Mouse (Mus musculus): ENCODE data around the gene Rapgefl1.

Rapgefl1 gene

DNA sequence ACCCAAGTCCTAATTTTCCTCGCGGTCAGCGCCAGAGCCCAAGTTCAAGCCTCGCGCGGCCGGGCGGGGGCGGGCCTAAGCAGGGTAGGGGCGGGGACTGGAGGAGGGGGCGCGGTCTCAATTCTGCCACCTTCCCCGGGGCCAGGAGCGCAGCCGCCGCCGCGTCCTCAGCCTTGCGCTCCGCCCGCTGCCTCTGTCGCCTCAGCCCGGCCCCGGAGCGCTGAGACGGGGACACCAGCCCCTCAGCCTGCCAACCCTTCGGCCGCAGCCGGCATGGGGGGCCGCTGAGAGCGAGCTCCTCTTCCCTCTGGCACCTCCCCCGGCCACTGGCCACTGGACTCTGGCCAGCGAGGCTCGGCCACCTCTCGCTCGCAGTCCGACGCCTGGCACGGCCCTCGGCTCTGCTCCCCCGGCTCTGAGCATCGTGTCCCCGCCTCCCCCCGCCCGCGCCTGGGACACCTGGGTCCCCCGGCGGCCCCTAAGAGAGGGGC is at the start of gene Rapgefl1:
Gene Rapgefl1 (plus strand): TSS at position 135 of the 491 bp plus-strand sequence.
- DNase-seq (ENCODE audit: low read depth): peak; percentile 72

- DNase-seq (ENCODE audit: low read depth): no peak
Observed at GRCm38 (mm10) chr11:98787229-98787628, 49.4 kb upstream of the Rapgefl1 start.

- no peak for DNase-seq (ENCODE audit: low read depth)
Observed at GRCm38 (mm10) chr11:98787691-98788090, 48.9 kb upstream of the Rapgefl1 start.

DNA sequence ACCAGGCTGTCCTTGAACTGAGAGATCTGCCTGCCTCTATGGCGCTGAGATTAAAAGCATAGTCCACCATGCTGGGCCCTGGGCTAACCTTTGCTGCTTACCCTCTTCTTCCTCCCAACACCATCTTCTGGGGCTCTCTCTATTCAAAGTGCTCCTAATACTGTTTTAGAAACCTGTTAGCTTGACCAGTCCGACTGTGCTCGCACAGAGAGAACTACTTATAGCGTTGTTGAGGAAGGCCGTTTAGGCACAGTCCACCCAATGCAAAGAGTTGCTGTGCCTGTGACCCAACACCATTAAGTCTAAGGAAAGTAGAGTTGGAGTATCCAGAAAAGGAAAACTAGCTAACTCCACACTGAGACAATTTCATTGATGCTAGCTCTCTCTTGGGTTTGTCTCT is 48.4 kb upstream of the Rapgefl1 start:
- no peak for DNase-seq (ENCODE audit: low read depth)

DNA sequence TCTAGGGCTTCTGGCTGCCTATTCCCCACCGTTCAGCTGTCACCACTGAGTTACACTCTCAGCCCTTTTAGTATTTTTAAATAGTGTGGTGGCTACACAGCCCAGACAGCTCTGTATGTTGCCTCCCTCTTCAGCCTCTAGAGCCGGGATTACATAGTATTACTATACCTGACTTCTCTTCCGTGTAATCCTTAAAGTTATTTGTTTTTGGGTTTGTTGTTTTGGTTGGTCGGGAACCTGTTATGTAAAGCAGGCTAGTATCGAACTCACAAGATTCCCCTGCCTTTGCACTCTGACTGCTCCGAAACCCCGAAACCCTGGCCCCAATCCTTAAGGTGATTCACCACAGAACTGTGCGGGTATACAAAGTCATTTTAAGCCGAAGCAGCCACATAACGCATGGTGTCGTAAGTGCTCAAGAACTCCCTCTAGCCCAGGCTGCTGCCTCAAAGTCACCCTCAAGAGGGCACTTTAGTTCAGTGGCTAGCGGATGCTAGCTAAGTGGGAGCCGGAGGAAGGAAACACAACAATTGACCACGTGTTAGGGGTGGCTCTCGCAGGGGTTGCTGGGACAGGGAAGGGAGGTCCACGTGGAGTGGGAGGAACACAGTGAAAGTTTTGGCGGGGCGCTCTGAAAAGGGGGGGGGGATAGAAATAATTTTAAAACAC is 47.9 kb upstream of the Rapgefl1 start:
- DNase-seq (ENCODE audit: low read depth): peak; percentile 91

DNA sequence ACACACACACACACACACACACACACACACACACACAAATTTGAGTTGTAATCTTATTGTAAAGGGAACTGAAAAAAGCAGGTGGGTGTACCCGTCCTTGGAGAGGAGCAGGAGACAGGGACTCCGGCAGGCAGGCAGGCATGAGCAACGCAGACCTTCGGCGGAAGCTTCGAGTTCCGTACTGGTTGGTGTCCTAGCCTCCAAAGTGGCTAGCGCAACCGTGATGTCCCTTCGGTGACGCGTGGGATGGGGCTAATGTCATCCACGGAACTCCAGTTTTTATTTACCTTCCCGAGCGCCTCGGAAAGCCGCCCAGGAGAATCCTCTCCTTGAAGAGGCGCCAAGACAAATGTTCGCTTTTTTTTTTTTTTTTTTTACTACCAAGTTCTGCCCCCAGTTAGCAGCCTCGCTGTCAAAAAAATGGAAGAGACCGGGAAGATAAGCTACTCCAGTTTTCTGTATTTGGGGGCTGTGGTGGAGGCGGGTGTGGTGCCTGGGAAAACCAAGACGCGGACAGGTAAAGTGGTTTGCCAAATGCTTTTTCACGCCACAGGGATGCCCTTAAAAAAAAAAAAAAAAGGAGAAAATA is 47.3 kb upstream of the Rapgefl1 start:
- DNase-seq (ENCODE audit: low read depth): no peak

DNA sequence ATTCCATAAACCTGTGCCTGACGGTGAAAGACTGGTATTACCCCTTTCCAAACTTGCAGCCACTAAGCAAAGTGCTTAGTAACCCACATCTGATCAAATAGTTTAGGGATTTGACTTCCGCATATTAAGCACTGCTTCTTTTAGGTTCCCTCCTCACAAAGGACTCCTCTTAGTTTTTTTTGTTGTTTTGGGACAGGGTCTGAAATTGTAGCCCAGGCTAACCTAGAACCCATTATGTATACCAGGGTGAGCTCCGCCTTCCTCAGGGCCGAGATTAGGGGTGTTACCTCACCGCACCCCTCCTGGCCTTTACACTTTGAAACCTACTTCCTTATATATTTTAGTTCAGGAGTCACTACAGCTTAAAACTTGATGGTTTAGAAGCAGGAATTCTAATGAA is 46.8 kb upstream of the Rapgefl1 start:
- DNase-seq (ENCODE audit: low read depth): no peak

GRCm38 (mm10) chr11:98790631-98791205 is 45.9 kb upstream of the Rapgefl1 start:
- DNase-seq (ENCODE audit: low read depth): no peak

GRCm38 (mm10) chr11:98791448-98791847 is 45.1 kb upstream of the Rapgefl1 start:
- no peak for DNase-seq (ENCODE audit: low read depth)

- no peak for DNase-seq (ENCODE audit: low read depth)
Observed at GRCm38 (mm10) chr11:98792081-98792480, 44.5 kb upstream of the Rapgefl1 start.

DNA sequence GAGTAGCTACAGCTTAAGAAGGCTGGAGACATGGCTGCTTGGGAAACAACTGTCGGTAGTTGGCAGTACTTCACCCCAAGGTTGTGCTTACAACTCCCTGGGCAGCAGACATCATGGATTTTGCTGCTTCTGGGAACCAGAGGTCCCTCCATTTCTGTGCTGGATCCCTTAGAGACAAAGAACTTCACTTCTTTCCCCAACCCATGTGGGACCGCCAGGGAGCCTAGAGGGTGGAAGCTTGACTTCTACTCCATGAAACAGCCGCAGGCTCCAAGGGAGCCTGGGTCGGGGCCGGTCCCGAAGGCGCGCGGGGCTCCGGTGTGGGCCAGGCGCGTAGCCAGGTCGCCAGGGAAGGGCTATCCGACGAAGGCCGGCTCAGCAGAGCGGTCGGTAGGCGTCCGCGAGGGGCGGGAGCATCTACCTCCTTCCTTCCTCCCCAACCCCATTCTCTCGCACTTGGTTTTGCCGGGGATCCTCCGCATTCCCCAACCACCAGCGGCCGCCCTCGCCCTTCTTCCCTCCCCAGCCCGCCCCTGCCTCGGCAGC is 42.0 kb upstream of the Rapgefl1 start:
- DNase-seq (ENCODE audit: low read depth): no peak

DNA sequence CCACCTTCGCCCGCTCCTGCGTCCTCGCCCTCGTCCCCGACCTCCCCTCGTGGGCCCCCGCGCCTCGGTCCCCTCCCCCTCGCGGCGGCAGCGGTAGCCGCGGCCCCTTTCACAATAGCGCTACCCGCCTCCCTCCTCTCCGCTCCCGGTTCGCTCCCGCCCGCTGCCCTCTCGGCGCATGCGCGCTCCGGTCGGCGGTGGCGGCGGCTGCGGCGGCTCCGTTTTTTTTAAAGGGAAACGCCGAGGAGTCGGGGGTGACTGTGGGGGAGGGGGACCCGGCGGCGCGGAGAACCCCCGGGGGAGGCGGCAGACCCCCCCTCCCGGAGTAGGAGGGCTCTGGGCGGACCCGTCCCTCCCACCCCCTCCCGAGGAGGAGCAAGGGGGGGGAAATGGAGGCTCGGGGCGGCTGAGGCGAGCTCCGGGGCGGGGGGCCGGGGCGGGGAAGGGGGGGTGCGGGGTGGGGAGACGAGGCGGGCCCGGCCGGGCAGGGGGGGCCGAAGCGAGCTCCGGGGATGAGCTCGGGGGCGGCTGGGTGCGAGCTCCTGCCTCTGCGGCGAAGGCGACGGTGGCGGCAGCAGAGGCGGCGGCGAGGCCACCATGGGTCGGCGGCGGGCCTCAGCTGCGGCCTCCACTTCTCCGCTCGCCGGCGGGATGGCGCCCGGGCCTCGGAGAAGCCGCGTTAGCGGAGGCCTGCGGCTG is 41.4 kb upstream of the Rapgefl1 start, which contains the start of gene Msl1:
Gene Msl1 (plus strand): TSS at position 502 of the 699 bp plus-strand sequence.
- no peak for DNase-seq (ENCODE audit: low read depth)

DNA sequence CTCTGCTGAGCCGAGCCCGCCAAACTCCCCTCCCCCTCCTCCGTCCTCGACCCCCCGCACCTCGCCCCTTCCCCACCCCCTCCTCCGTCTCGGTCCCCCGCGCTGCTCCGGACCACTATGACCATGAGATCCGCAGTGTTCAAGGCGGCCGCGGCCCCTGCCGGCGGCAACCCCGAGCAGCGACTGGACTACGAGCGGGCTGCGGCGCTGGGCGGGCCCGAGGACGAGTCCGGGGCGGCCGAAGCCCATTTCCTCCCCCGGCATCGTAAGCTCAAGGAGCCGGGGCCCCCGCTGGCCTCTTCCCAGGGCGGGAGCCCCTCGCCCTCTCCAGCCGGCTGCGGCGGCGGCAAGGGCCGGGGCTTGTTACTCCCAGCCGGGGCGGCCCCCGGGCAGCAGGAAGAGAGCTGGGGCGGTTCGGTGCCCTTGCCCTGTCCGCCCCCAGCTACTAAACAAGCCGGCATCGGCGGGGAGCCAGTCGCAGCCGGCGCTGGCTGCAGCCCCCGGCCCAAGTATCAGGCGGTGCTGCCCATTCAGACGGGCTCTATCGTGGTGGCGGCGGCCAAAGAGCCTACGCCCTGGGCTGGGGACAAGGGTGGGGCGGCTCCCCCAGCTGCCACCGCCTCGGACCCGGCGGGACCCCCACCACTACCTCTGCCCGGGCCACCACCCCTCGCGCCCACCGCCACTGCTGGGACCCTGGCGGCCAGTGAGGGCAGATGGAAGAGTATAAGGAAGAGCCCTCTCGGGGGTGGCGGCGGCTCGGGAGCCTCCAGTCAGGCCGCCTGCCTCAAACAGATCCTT is 40.7 kb upstream of the Rapgefl1 start:
- DNase-seq (ENCODE audit: low read depth): no peak

- no peak for DNase-seq (ENCODE audit: low read depth)
Observed at GRCm38 (mm10) chr11:98796515-98797216, 39.9 kb upstream of the Rapgefl1 start.

DNA sequence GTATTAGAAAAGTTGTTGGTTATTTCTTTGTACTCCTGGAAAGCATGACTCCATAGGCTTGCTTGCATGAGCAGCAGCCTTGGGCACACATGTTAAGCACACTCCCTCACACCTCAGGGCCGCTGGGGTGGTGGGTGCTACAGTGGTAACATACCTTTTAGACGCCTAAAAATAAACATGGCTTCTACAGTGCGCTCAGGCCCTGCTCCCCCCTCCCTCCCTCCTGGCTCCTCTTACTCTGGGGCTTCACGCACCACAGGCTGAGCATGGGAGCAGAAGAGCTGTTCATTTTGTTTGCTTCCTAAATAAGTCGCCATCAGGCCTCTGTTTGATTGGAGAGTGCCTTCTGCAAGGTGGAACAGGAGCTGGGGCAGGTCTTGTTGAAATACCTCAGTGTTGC is 39.3 kb upstream of the Rapgefl1 start:
- DNase-seq (ENCODE audit: low read depth): no peak

DNA sequence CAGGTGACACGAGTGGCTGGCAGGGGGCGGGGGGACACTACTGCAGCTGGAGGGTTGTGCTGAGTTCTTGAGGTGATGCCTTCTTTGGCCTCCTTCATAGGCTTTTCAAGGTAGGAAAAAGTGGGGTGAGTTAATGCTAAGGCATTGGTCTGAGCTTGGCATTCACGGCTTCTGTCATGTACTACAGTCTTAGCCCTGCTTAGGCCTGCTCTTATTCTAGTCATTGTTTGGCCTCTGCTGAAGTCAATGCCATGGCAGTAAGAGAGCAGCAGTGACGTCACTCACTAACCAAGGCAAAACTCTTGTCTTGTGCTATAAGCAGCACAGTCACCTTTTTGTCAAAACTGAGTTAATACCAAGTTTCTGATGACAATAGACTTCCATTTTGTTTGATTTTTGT is 38.7 kb upstream of the Rapgefl1 start:
- DNase-seq (ENCODE audit: low read depth): no peak

- no peak for DNase-seq (ENCODE audit: low read depth)
Observed at GRCm38 (mm10) chr11:98804605-98805004, 32.0 kb upstream of the Rapgefl1 start, which contains the start of gene Casc3. Gene Casc3, plus strand, starts transcription at chr11:98804905.

DNA sequence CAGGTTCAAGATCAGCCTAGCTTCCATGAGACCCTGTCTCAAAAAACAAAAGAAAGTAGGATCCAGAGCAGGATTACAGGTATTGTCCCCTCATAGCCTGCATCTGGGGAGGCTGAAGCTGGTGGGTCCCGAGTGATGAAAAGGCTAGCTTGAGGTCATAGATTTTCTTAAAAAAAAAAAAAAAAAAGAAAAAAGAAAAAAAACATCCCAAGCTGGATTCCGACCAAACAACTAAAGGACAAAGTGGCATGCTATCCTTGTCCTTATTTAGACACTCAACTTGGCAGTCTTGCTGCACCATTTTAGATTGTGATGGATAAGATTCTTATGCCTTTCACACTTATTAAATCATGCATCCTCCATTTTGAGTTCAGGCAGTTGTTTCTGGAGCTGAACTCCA is 28.2 kb upstream of the Rapgefl1 start:
- DNase-seq (ENCODE audit: low read depth): no peak

GRCm38 (mm10) chr11:98809457-98810290 is 26.9 kb upstream of the Rapgefl1 start:
- peak; percentile 98 for DNase-seq (ENCODE audit: low read depth)

GRCm38 (mm10) chr11:98810686-98811085 is 25.9 kb upstream of the Rapgefl1 start:
- DNase-seq (ENCODE audit: low read depth): no peak

Measured in c-Kit-positive CD71-negative TER-119-negative erythroid progenitor cells, embryonic 14.5 days (primary cell).